Mouse (Mus musculus) heart, adult 2 months (tissue): ENCODE measurements at regions not wholly inside any gene's neighbourhood (a gene's known extent, or its start where the extent isn't known, plus 50 kb on each side); places are given as distances from the start of the nearest gene placed in this dataset.
A peak's percentile ranks its signal among the peaks of the same experiment; 100 is the strongest.

Source experiments
- DNase-seq, 2 experiments: peaks; one replicate each; pipeline ENCODE4 v3.0.0; 2021
- H3K27ac ChIP-seq: fragments of 200-600 bp; 2 replicates; pipeline ENCODE4 v1.8.1; 2022
- H3K27me3 ChIP-seq: fragments of 200-500 bp; 2 replicates; pipeline ENCODE4 v1.6.1; 2012; ENCODE audit warnings: mild to moderate bottlenecking, low read length, inconsistent platforms, mixed read lengths; ENCODE audit not compliant: control insufficient read depth, insufficient read depth
- H3K36me3 ChIP-seq: fragments of 200-500 bp; 2 replicates; pipeline ENCODE4 v1.6.1; 2012; ENCODE audit warnings: low read length, inconsistent platforms; ENCODE audit not compliant: control insufficient read depth, insufficient read depth
- H3K4me1 ChIP-seq: fragments of 200-500 bp; 2 replicates; pipeline ENCODE4 v1.6.1; 2011; ENCODE audit warnings: low read length; ENCODE audit not compliant: control insufficient read depth, insufficient read depth
- H3K4me3 ChIP-seq: fragments of 200-600 bp; 2 replicates; pipeline ENCODE4 v1.8.1; 2022
- H3K79me2 ChIP-seq: fragments of 200-500 bp; replicated peaks from 2 replicates; pipeline ENCODE4 v1.6.1; 2012; ENCODE audit warnings: mild to moderate bottlenecking, inconsistent platforms, low read length, moderate library complexity, mixed read lengths; ENCODE audit not compliant: control insufficient read depth, insufficient read depth
- H3K9ac ChIP-seq: fragments of 200-500 bp; 2 replicates; pipeline ENCODE4 v1.6.1; 2012; ENCODE audit warnings: low read depth, mild to moderate bottlenecking, control low read depth, inconsistent platforms, low read length, mixed read lengths
- CTCF ChIP-seq: fragments of 200-600 bp; IDR thresholded peaks from 2 replicates; pipeline ENCODE4 v1.8.1; 2022; ENCODE audit warnings: antibody characterized with exemption, mild to moderate bottlenecking, moderate library complexity
- EP300 ChIP-seq: fragments of 200-500 bp; IDR thresholded peaks from 2 replicates; pipeline ENCODE4 v1.6.1; 2011; ENCODE audit warnings: low read depth, low read length, control low read depth; ENCODE audit not compliant: insufficient read depth
- POLR2A ChIP-seq: fragments of 200-500 bp; IDR thresholded peaks from 2 replicates; pipeline ENCODE4 v1.6.1; 2011; ENCODE audit warnings: mild to moderate bottlenecking, low read depth, low read length, control low read depth; ENCODE audit not compliant: insufficient read depth
- WGBS: fragments of 180-500 bp; shearing (Covaris S2); methylation state at CpG from one replicate; pipeline ENCODE4 v1.1.7; 2018; 5-methylcytosine and 5-hydroxymethylcytosine counted together
- intact Hi-C: fragments of 180-260 bp; cut with DNase I; formaldehyde crosslinking; loops from one replicate; pipeline ENCODE4 v1.15.1; 2025

GRCm38 (mm10) chr8:128065127-128065526, 293.3 kb upstream of the Nrp1 start:
- 68% methylated on average over 2 of the region's 2 CpGs for WGBS
- Histone ChIP-seq H3K4me1 (no peaks in the 10 kb centered on the region; the same call in 1 of the 2 replicates), H3K36me3 (no peaks in the 10 kb centered on the region), H3K4me3 (no peak overlapping the region), H3K27ac (no peak overlapping the region), H3K79me2 (no peaks in the 10 kb centered on the region), H3K27me3 (no peaks in the 10 kb centered on the region), H3K9ac (no peak overlapping the region)
- intact Hi-C loops = no loop called here
- DNase-seq = no peak
- TF ChIP-seq EP300 = no peak
- TF ChIP-seq CTCF = no peak

- Histone ChIP-seq H3K9ac (no peak overlapping the region), H3K79me2 (no peaks in the 10 kb centered on the region), H3K27ac (no peak overlapping the region), H3K4me1 (no peaks in the 10 kb centered on the region; the same call in 1 of the 2 replicates), H3K4me3 (no peak overlapping the region), H3K36me3 (no peaks in the 10 kb centered on the region), H3K27me3 (no peaks in the 10 kb centered on the region)
- intact Hi-C loops = no loop called here
- 79% methylated on average over 7 of the region's 7 CpGs for WGBS
- TF ChIP-seq EP300 (no peak), CTCF (no peak), POLR2A (no peak)
- no peak for DNase-seq
These were observed 292.3 kb upstream of the Nrp1 start for GRCm38 (mm10) chr8:128065964-128066680.

GRCm38 (mm10) chr8:128069749-128070148, 288.7 kb upstream of the Nrp1 start:
- Histone ChIP-seq H3K4me1 (no peaks in the 10 kb centered on the region; the same call in 1 of the 2 replicates), H3K4me3 (no peak overlapping the region), H3K79me2 (no peaks in the 10 kb centered on the region), H3K27me3 (no peaks in the 10 kb centered on the region), H3K36me3 (no peaks in the 10 kb centered on the region), H3K27ac (no peak overlapping the region), H3K9ac (no peak overlapping the region)
- WGBS = 64% methylated on average over 2 of the region's 2 CpGs
- TF ChIP-seq POLR2A (no peak), CTCF (no peak), EP300 (no peak)
- DNase-seq = no peak
- intact Hi-C loops = no loop called here

- H3K4me1 ChIP-seq = peaks cover 3% of the 10 kb centered on the region; the same call in 1 of the 2 replicates
- intact Hi-C loops = no loop called here
- no peak overlapping the region for H3K4me3 ChIP-seq
- no peak for TF ChIP-seq CTCF
- no peak for TF ChIP-seq POLR2A
- no peak for TF ChIP-seq EP300
- H3K79me2 ChIP-seq = no peaks in the 10 kb centered on the region
- WGBS = 81% methylated on average over 1 of the region's 1 CpGs
- no peak for DNase-seq
- no peak overlapping the region for H3K27ac ChIP-seq
- no peaks in the 10 kb centered on the region for H3K27me3 ChIP-seq
- no peak overlapping the region for H3K9ac ChIP-seq
- H3K36me3 ChIP-seq = peaks cover 4% of the 10 kb centered on the region; the same call in 1 of the 2 replicates
These were observed 282.8 kb upstream of the Nrp1 start for GRCm38 (mm10) chr8:128075566-128075965.

- Histone ChIP-seq H3K9ac (no peak overlapping the region), H3K27ac (no peak overlapping the region), H3K79me2 (no peaks in the 10 kb centered on the region), H3K4me3 (no peak overlapping the region), H3K27me3 (no peaks in the 10 kb centered on the region), H3K36me3 (peaks cover 4% of the 10 kb centered on the region; the same call in 1 of the 2 replicates), H3K4me1 (peaks cover 3% of the 10 kb centered on the region; the same call in 1 of the 2 replicates)
- 93% methylated on average over 4 of the region's 4 CpGs for WGBS
- no peak for DNase-seq
- intact Hi-C loops = no loop called here
- TF ChIP-seq CTCF (no peak), POLR2A (no peak), EP300 (no peak)
These were observed 282.2 kb upstream of the Nrp1 start for GRCm38 (mm10) chr8:128076226-128076625.

GRCm38 (mm10) chr8:128078740-128079139, 279.7 kb upstream of the Nrp1 start:
- intact Hi-C loops = no loop called here
- TF ChIP-seq EP300 (no peak), POLR2A (no peak), CTCF (no peak)
- H3K27ac ChIP-seq = no peak overlapping the region
- peak in 1 of 2 experiments; percentile 34 for DNase-seq
- peaks cover 4% of the 10 kb centered on the region; the same call in 1 of the 2 replicates for H3K36me3 ChIP-seq
- 91% methylated on average over 1 of the region's 1 CpGs for WGBS
- no peak overlapping the region for H3K4me3 ChIP-seq
- H3K9ac ChIP-seq = no peak overlapping the region
- peaks cover 3% of the 10 kb centered on the region; the same call in 1 of the 2 replicates for H3K4me1 ChIP-seq
- H3K79me2 ChIP-seq = no peaks in the 10 kb centered on the region
- H3K27me3 ChIP-seq = no peaks in the 10 kb centered on the region
